Mouse (Mus musculus) inflammation-experienced regulatory T-cells, adult 6 months (primary cell): Measurements from ENCODE around the gene Rap1b. TPM values are rescaled to one million over a fixed set of nuclear protein-coding genes. Genes with fewer than 3 reads are reported as not detected.
A peak's percentile ranks its signal among the peaks of the same experiment; 100 is the strongest.

Experiments
- ATAC-seq: one replicate; pipeline ENCODE4 v1.8.0; 2017
- polyA plus RNA-seq, 3 experiments: library from polyadenylated mRNA; unstranded; fragments of 100-300 nt; shearing (Covaris generic); gene quantifications; one replicate each; pipeline ENCODE4 v1.2.1; 2017

Rap1b gene
- polyA plus RNA-seq, 3 experiments from 2014 or later, result 60.4 to 128 (median 82.5) TPM

DNA sequence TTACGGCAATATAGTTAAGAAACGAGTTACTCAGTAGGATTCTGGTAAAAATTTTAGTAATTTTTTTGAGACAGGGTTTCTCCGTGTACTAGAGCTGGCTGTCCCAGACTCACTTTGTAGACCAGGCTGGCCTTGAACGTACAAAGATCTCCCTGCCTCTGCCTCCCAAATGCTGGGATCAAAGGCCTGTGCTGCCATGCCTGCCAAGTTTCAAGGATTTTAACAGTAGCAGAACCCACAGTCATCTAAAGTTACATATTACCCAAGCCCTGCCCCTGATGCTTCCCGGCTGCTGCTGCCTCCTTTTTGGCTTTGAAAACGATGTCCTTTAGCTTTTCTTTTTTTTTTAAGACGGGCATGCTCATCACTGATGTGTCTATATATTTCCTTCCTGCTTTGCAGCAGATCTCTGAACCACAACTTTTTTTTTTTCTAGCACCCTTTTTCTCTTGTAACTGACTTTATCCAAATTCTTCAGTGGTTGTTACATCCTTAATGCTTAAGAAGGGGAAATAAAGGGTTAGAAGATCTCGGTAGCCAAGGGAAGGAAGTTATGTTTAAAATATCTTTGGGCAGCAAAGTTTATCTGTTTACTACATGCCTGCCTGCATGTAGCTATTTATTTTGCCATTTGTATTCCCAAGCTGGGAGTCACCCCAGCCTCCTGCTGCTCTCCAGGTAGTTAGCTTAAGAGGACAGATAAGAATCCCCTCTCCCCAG lies 10.3 kb upstream of the Rap1b start:
- ATAC-seq, result peak; percentile 25

DNA sequence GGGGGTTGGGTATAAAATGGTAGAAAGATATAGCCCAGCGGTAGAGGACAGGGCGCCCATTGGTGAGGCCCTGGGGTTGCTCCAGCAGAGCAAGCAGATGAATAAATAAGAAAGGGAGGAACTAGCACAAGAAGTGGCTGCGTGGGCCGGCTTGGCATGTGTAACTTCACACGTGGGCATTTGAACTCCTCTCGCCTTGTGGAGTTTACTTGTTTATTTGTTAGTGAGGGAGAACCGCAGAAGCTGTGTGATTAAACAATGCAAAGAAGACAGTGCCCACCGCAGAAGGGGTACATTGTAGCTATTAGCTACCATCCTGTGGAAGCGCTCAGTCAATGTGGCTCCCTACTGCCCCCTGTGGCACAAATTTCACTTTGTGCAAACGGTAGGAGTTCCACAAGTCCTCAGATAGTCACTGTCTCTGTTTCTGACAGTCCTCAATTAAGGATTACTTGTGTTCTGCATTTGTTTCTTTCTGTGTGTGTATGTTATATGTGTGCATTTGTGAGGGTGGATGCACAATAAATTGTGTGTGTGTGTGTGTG lies 6.9 kb upstream of the Rap1b start:
- no peak for ATAC-seq

- ATAC-seq, result no peak
These were observed 3.1 kb upstream of the Rap1b start for GRCm38 (mm10) chr10:117848981-117849380.

GRCm38 (mm10) chr10:117846796-117847195 lies 961 bp upstream of the Rap1b start:
- no peak for ATAC-seq

DNA sequence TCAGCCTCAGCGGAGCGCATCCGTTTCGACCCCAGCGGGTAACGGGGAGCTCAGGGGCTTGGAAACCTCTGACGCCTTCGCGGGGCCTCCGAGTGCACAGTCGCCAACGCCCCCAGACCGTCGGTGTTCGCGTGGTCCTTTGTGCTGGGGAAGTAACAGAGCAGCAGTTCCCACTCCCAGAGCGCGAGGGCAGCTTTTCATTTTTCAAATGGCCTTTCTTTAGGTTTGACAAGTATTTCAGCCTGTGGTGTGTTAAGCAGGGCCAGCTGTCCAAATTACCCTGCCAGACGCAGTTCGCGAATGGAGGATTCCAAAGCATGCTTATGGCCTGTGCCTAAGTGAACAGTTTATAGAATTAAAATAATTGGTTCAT lies 411 bp upstream of the Rap1b start:
- ATAC-seq, result peak; percentile 35

- ATAC-seq, result peak; percentile 27
These were observed 846 bp downstream of the Rap1b start for GRCm38 (mm10) chr10:117844782-117845596.

GRCm38 (mm10) chr10:117844279-117844678 lies 1.6 kb downstream of the Rap1b start:
- peak; percentile 32 for ATAC-seq

GRCm38 (mm10) chr10:117843690-117844089 lies 2.1 kb downstream of the Rap1b start:
- ATAC-seq, result peak; percentile 47

DNA sequence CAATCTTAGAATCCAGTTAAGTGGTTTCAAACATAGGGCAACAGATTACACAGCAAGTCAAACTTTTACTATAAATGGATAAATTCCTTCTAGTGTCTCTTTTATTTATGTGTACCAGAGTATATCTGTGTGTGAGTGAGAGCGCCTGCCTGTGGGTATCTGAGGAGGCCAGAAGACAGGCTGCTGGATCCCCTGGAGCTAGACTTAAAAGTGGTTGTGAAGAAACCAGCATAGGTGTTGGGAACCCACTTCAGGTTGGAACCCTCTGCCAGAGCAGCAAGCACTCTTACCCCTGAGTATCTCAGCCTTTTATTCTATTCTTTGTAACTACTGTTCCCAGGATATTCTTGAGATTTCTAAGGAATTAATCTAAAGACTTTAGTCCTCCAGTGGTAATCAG lies 4.1 kb downstream of the Rap1b start:
- no peak for ATAC-seq

- ATAC-seq, result no peak
These were observed 5.3 kb downstream of the Rap1b start for GRCm38 (mm10) chr10:117840431-117840995.

GRCm38 (mm10) chr10:117839737-117840136 lies 6.1 kb downstream of the Rap1b start:
- peak; percentile 19 for ATAC-seq

DNA sequence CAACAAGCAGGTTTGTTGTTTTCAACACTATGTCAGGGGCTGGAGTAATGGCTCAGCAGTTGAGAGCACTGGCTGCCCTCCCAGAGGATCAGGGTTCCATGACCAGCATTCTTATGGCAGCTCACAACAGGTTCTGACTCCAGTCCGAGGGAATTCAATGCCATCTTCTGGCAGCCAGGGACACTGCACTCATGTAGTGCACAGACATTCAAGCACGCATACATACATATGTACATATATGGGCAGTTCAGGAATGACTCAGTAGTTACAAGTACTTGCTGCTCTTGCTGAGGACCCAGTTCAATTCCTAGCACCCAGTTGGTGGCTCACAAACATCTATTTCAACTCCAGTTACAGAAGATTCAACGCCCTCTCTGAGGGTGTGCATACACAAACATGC lies 6.9 kb downstream of the Rap1b start:
- no peak for ATAC-seq

- ATAC-seq, result peak; percentile 68
These were observed 9.5 kb downstream of the Rap1b start for GRCm38 (mm10) chr10:117836354-117836753.

- no peak for ATAC-seq
These were observed 10.4 kb downstream of the Rap1b start for GRCm38 (mm10) chr10:117835453-117835852.

DNA sequence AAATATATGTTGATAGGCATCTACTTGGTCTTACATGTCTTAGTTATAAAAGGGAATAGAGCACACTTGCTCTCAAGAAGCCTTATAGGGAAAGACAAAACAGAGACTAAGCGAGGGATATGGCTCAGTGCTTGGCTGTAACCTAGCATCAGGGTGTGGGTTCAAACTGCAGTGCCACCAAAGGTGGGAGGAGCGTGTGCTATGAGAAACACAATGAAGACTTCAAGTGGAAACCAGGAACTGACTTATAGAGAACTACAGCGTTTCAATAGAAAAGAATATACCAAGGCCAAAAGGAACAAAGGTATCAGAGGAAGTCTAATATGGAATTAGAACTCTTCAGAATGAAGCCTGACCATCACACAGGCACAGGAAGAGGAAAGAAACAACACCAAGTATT lies 15.0 kb downstream of the Rap1b start:
- peak; percentile 7 for ATAC-seq

DNA sequence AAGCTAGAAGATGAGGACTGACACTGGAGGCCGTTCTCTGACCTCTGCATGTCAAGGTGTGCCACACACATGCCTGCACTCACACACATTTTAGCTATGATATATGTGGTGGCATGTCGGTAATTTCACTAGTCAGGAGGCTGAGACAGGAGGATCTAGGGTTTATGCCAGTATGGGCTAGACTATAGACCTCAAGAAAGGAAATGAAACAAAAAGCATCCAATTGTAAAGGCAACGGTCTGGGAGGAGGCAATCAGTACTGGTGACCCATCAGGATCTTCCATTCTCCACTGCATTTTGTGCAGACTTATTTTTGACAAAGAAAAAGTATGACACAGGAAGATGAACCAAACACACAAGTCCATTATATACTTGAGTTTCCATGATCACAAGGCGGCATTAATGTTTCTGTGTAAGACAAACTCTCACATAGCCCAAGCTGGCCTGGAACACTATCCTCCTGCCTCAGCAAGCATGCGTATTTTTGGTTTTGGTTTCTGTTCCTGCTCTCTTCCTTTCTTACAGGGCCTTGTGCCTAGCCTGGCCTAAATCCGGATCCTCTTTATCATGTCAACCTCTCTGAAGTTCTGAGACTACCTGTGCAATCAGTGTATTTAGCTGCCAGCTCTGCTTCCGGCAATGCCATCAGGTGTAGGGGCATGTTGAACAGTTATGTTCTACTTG lies 16.2 kb downstream of the Rap1b start:
- ATAC-seq, result peak; percentile 77

DNA sequence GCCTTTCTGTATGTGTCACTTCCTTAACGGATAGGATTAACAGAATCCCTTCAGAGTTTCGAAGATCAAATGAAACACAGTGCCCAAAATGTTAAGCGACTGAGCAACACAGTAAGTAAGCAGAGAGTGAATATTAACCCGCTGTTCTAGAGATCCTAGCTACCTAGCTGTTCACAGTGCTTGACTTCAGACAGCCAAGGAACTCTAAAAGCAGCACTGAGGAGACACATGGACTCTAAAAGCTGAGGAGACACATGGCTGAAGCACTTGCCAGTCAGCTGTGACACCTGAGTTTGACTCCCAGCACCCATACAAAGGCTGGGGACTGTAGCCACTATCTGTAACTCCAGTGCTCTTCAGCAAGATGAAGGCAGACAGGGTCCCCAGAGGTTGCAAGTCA lies 16.8 kb downstream of the Rap1b start:
- ATAC-seq, result no peak

- no peak for ATAC-seq
These were observed 17.3 kb downstream of the Rap1b start for GRCm38 (mm10) chr10:117828536-117828935.

DNA sequence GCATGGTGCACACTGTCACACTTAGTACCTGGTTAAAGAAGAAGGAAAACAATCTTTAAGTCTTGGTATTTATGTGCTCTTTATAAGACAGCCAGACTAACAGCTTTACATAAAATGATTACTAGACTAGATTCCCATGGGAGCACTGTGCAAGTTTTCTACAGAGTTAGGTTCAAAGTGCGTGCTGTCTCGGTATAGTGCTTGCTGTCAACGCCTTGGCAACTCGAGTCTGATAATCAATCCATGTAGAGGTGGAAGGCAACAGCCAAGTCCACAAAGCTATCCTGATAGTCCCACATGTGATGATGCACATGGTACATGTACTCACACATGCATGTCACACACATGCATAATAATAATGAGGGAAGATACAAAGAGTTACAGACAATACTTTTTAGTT lies 21.2 kb downstream of the Rap1b start:
- no peak for ATAC-seq

GRCm38 (mm10) chr10:117824139-117824538 lies 21.7 kb downstream of the Rap1b start:
- ATAC-seq, result no peak

DNA sequence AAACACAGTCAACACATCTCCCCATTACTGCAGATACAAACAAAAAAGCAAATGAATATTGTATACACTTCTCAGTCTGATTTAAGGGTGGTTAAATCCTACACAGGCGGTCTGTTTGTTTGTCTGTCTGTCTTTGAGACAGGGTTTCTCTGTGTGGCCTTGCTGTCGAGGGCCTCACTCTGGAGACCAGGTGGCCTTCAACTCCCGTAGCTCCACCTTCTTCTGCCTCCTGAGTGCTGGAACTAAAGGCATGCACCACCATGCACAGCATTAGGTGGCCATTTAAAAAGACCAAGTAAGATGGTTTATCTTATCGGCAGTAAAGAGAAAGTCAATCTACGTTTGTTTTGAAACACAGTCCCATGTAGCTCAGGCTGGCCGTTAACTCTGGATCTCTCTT lies 22.5 kb downstream of the Rap1b start:
- no peak for ATAC-seq

- no peak for ATAC-seq
These were observed 27.2 kb downstream of the Rap1b start for GRCm38 (mm10) chr10:117818600-117818999.

- ATAC-seq, result no peak
These were observed 29.1 kb downstream of the Rap1b start for GRCm38 (mm10) chr10:117816721-117817120.
